Mouse (Mus musculus) liver, embryonic 15.5 days (tissue): ENCODE results near the gene Rgs7. TPM values are rescaled to one million over a fixed set of nuclear protein-coding genes. Genes with fewer than 3 reads are reported as not detected.

Experiments
- ATAC-seq: fragments of 200-750 bp; cut with Nextera tagmentation; 2 replicates; pipeline ENCODE4 v1.8.0; 2017; ENCODE audit warnings: moderate number of reproducible peaks, mild to moderate bottlenecking, moderate library complexity; ENCODE audit not compliant: insufficient read depth
- H3K27ac ChIP-seq: fragments of 300-500 bp; sonication (generic); replicated peaks from 2 replicates; pipeline ENCODE4 v1.5.1; 2015; ENCODE audit warnings: mild to moderate bottlenecking, inconsistent platforms
- H3K27me3 ChIP-seq: fragments of 300-500 bp; sonication (generic); 2 replicates; pipeline ENCODE4 v1.6.1; 2015; ENCODE audit warnings: mild to moderate bottlenecking, inconsistent platforms
- H3K36me3 ChIP-seq: fragments of 300-500 bp; sonication (generic); replicated peaks from 2 replicates; pipeline ENCODE4 v1.6.1; 2015; ENCODE audit warnings: moderate library complexity, mild to moderate bottlenecking, inconsistent platforms
- H3K4me1 ChIP-seq: fragments of 300-500 bp; sonication (generic); replicated peaks from 2 replicates; pipeline ENCODE4 v1.6.1; 2015; ENCODE audit warnings: inconsistent platforms
- H3K4me2 ChIP-seq: fragments of 300-500 bp; sonication (generic); 2 replicates; pipeline ENCODE4 v1.6.1; 2015; ENCODE audit warnings: moderate library complexity, mild to moderate bottlenecking, inconsistent platforms
- H3K4me3 ChIP-seq: fragments of 300-500 bp; sonication (generic); replicated peaks from 2 replicates; pipeline ENCODE4 v1.5.1; 2015; ENCODE audit warnings: mild to moderate bottlenecking, inconsistent platforms
- H3K9ac ChIP-seq: fragments of 300-500 bp; sonication (generic); 2 replicates; pipeline ENCODE4 v1.6.1; 2015; ENCODE audit warnings: moderate library complexity, mild to moderate bottlenecking, inconsistent platforms
- H3K9me3 ChIP-seq: fragments of 300-500 bp; sonication (generic); replicated peaks from 2 replicates; pipeline ENCODE4 v1.6.1; 2016; ENCODE audit warnings: inconsistent platforms
- WGBS: fragments of 180-500 bp; shearing (Covaris S2); methylation state at CpG from one replicate; pipeline ENCODE4 v1.1.7; 2015; ENCODE audit warnings: mixed read lengths; ENCODE audit not compliant: insufficient replicate concordance; 5-methylcytosine and 5-hydroxymethylcytosine counted together
- polyA plus RNA-seq: library from polyadenylated mRNA; unstranded; fragments of >200 nt; fragmentation: Nextera tagmentation; extraction: Ambion mirVana; gene quantifications from 2 replicates; pipeline ENCODE4 v1.2.1, GENCODE M21; 2015

Rgs7 gene
- polyA plus RNA-seq, 1 experiment from 2014 or later, result not detected

DNA sequence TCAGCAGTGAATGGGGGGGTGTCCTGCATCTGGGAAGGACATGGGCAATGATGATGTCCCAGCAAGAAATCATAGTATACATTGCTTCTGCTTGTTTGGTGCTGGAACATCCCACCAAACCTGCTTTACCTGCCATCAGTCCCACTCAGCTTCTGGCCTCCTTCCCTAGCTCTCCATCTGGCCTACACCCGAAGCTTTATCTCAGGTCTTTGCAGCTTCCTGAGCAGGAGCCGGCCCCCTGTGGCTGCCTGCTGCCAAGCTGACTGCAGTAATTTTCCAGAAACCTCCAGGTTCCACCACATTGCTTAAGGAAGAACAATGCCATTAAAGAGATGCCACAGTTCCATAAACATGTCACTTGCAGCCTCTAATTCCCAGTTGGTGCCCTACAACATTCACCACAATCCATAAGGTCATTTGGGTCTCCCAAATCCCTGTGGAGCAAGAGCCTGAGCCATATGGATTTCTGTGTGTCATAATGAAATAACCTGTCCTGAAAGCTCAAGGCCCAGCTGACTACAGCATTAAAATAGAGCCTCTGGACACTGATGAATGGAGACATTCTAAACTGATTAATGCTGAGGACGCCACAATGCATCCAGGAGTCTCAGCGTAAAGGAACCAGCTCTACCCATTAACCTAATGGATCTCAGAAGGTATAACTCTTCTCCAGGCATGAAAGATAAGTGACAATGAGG, 60.8 kb downstream of the Rgs7 start:
- no peak for ATAC-seq

DNA sequence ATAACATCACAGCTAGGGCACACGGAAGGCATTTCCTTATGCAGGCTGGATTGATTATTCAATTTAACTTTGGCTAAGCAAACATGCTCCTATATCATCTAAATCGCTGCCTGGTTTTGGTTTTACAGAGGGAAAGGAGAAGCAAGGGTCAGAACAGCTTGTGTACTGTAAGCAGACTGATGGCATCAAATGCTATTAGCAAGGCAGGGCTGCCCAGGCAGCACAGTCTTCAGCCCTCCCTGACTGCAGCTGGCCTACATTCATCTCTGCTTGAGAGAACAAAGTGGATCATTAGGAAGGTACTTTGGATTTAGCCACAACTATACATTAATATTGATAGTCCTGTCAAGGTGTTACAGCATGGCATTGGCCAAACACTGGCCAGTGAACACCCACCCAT, 65.2 kb downstream of the Rgs7 start:
- Histone ChIP-seq H3K4me2 (no peak overlapping the region), H3K27me3 (no peaks in the 10 kb centered on the region), H3K27ac (no peak overlapping the region), H3K4me3 (no peak overlapping the region), H3K4me1 (no peaks in the 10 kb centered on the region), H3K36me3 (no peaks in the 10 kb centered on the region), H3K9me3 (no peaks in the 10 kb centered on the region), H3K9ac (no peak overlapping the region)
- no peak for ATAC-seq
- WGBS, result 50% methylated on average over 2 of the region's 2 CpGs

More for the DNA sequence above, 60.8 kb downstream of the Rgs7 start:
- Histone ChIP-seq H3K4me1 (no peaks in the 10 kb centered on the region), H3K4me3 (no peak overlapping the region), H3K4me2 (no peak overlapping the region), H3K27me3 (no peaks in the 10 kb centered on the region), H3K36me3 (no peaks in the 10 kb centered on the region), H3K9me3 (no peaks in the 10 kb centered on the region), H3K27ac (no peak overlapping the region), H3K9ac (no peak overlapping the region)
- WGBS, result 42% methylated on average over 4 of the region's 4 CpGs

GRCm38 (mm10) chr1:175426393-175426792, 65.9 kb downstream of the Rgs7 start:
- Histone ChIP-seq H3K4me3 (no peak overlapping the region), H3K27ac (no peak overlapping the region), H3K4me1 (no peaks in the 10 kb centered on the region), H3K27me3 (no peaks in the 10 kb centered on the region), H3K36me3 (no peaks in the 10 kb centered on the region), H3K9me3 (no peaks in the 10 kb centered on the region), H3K4me2 (no peak overlapping the region), H3K9ac (no peak overlapping the region)
- no peak for ATAC-seq
- WGBS, result 73% methylated on average over 4 of the region's 4 CpGs

- Histone ChIP-seq H3K36me3 (no peaks in the 10 kb centered on the region), H3K4me1 (no peaks in the 10 kb centered on the region), H3K9ac (no peak overlapping the region), H3K27ac (no peak overlapping the region), H3K27me3 (no peaks in the 10 kb centered on the region), H3K4me2 (no peak overlapping the region), H3K9me3 (no peaks in the 10 kb centered on the region), H3K4me3 (no peak overlapping the region)
- ATAC-seq, result no peak
- 72% methylated on average over 4 of the region's 4 CpGs for WGBS
Measured at GRCm38 (mm10) chr1:175420883-175421282, 71.4 kb downstream of the Rgs7 start.

DNA sequence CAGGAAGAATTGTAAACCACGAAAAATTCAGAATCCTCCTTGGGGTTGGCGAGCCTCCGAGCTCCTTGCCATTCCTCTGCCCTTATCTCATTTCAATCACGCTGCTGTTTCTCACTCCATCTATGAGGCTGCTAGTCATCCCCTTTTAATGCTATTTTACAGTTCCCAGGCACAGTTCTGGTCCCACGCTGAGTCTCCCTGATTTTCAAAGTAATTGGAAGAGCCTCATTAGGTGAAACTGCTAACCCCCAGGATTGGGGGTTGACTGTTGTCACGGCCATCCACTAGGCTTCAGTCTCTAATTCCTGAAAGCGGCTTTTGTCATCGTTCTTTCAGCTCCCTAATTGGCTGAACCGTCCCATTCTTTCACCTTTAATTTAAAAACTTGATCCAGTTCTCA, 76.6 kb downstream of the Rgs7 start:
- Histone ChIP-seq H3K36me3 (no peaks in the 10 kb centered on the region), H3K27me3 (no peaks in the 10 kb centered on the region), H3K9ac (no peak overlapping the region), H3K9me3 (no peaks in the 10 kb centered on the region), H3K27ac (no peak overlapping the region), H3K4me1 (no peaks in the 10 kb centered on the region), H3K4me2 (no peak overlapping the region), H3K4me3 (no peak overlapping the region)
- WGBS, result 48% methylated on average over 9 of the region's 9 CpGs
- no peak for ATAC-seq

- Histone ChIP-seq H3K4me1 (no peaks in the 10 kb centered on the region), H3K27me3 (no peaks in the 10 kb centered on the region), H3K36me3 (no peaks in the 10 kb centered on the region), H3K4me3 (no peak overlapping the region), H3K9me3 (no peaks in the 10 kb centered on the region), H3K9ac (no peak overlapping the region), H3K4me2 (no peak overlapping the region), H3K27ac (no peak overlapping the region)
- ATAC-seq, result no peak
- 31% methylated on average over 3 of the region's 3 CpGs for WGBS
Measured at GRCm38 (mm10) chr1:175410399-175410798, 81.9 kb downstream of the Rgs7 start.

- Histone ChIP-seq H3K4me3 (no peak overlapping the region), H3K27me3 (no peaks in the 10 kb centered on the region), H3K9ac (no peak overlapping the region), H3K36me3 (no peaks in the 10 kb centered on the region), H3K4me1 (no peaks in the 10 kb centered on the region), H3K27ac (no peak overlapping the region), H3K4me2 (no peak overlapping the region), H3K9me3 (no peaks in the 10 kb centered on the region)
- no peak for ATAC-seq
- 57% methylated on average over 4 of the region's 4 CpGs for WGBS
Measured at GRCm38 (mm10) chr1:175391894-175392293, 100.4 kb downstream of the Rgs7 start.

DNA sequence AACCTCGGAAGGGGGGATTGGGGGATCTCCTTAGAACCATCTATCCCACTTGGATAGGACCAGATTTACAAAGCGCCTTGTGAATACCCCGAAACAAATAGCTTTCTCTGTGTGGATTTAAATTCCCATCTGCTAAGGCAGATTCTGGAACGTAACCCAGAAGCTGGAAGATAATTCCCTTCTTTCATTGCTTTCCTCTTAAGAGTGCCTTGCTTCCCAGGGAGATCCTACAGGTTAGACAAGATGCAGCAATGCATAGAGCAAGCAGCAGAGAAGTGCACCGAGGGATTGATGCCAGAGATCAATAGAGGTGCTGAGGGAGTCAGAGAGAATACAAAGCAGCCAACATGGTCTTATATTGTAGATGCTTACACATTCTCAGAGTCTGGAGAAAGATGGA, 103.0 kb downstream of the Rgs7 start:
- no peak overlapping the region for H3K4me2 ChIP-seq
- H3K27ac ChIP-seq, result no peak overlapping the region
- no peaks in the 10 kb centered on the region for H3K9me3 ChIP-seq
- WGBS, result 58% methylated on average over 5 of the region's 5 CpGs
- no peaks in the 10 kb centered on the region for H3K36me3 ChIP-seq
- ATAC-seq, result no peak
- no peak overlapping the region for H3K4me3 ChIP-seq
- H3K27me3 ChIP-seq, result no peaks in the 10 kb centered on the region
- no peak overlapping the region for H3K9ac ChIP-seq
- H3K4me1 ChIP-seq, result no peaks in the 10 kb centered on the region

DNA sequence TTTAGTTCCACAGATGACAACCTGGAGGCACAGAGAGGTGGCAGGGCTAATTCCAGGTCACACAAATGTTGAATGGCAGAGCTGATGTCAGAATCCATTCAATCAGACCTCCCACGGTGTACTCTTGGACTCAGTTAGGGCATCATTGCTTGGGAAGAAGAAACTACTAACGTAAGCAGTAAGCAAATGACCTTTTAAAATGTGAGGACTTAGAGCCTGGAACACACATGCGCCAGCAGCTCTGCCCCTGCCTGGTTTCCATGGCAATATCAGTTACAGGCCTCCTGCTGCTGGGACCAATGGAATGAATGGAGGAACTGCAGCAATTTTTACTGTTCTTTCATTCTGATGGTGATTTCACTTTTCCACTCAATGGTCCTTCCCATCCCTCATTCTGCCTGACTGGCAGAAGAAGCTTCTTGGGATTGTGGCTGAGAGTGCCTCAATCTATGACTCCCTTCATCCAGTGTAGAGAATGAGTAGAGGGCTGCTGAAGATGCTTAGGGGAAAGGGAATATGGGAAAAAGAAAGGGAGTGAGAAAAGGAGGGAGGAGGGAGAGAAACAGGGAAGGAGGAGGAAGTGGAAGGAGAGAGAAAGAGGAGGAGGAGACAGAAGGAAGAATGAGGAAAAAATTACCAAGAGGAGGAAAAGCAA, 106.6 kb downstream of the Rgs7 start:
- Histone ChIP-seq H3K4me1 (no peaks in the 10 kb centered on the region), H3K9ac (no peak overlapping the region), H3K27me3 (no peaks in the 10 kb centered on the region), H3K4me3 (no peak overlapping the region), H3K4me2 (no peak overlapping the region), H3K36me3 (no peaks in the 10 kb centered on the region), H3K9me3 (no peaks in the 10 kb centered on the region), H3K27ac (no peak overlapping the region)
- no peak for ATAC-seq
- WGBS, result 51% methylated on average over 3 of the region's 3 CpGs

GRCm38 (mm10) chr1:175372571-175372970, 119.7 kb downstream of the Rgs7 start:
- Histone ChIP-seq H3K9ac (no peak overlapping the region), H3K27ac (no peak overlapping the region), H3K4me2 (no peak overlapping the region), H3K4me3 (no peak overlapping the region), H3K4me1 (no peaks in the 10 kb centered on the region), H3K9me3 (no peaks in the 10 kb centered on the region), H3K27me3 (no peaks in the 10 kb centered on the region), H3K36me3 (no peaks in the 10 kb centered on the region)
- no peak for ATAC-seq

DNA sequence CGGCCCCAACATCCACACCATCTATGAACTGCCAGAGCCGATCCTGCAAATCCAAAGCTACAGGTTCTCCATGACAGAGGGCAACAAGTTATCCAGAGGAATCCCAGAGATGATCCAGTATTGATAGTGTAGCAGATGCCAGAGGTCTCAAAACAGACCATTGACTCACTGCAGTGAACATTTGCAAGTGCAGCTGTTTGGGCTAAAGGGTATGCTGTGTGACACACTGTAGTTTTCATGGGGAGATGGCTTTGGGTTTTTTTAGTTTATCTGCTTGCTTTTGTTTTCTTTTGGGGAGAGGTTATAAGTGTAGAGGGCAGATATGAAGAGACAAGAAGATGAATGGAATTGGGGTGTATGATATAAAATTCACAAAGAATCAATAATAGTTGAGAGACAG, 124.2 kb downstream of the Rgs7 start:
- Histone ChIP-seq H3K4me3 (no peak overlapping the region), H3K9ac (no peak overlapping the region), H3K4me1 (no peaks in the 10 kb centered on the region), H3K4me2 (no peak overlapping the region), H3K9me3 (no peaks in the 10 kb centered on the region), H3K27me3 (no peaks in the 10 kb centered on the region), H3K36me3 (no peaks in the 10 kb centered on the region), H3K27ac (no peak overlapping the region)
- ATAC-seq, result no peak
- 65% methylated on average over 2 of the region's 2 CpGs for WGBS

DNA sequence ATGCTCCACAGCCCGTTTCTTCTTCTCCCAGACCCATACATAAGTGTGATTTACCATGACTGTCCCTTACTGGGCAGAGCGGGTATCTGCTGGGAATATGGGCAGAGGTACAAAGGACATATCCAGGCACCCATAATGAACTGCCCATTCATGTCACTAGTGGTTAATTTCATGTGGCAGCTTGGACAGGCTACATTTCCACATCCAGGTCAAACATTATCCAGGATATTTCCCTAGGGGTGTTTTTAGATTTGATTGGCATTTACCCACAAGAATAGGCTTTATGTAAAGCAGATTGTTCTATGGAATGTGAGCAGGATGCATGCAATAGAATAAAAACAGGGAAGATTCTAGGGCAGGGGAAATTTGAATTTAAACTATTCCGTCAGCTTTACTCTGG, 128.7 kb downstream of the Rgs7 start:
- H3K4me3 ChIP-seq, result no peak overlapping the region
- H3K4me2 ChIP-seq, result no peak overlapping the region
- no peaks in the 10 kb centered on the region for H3K4me1 ChIP-seq
- H3K9me3 ChIP-seq, result no peaks in the 10 kb centered on the region
- ATAC-seq, result no peak
- H3K9ac ChIP-seq, result no peak overlapping the region
- no peaks in the 10 kb centered on the region for H3K36me3 ChIP-seq
- WGBS, result 60% methylated on average over 3 of the region's 3 CpGs
- H3K27me3 ChIP-seq, result no peaks in the 10 kb centered on the region
- H3K27ac ChIP-seq, result no peak overlapping the region
